Mouse (Mus musculus) urinary bladder, postnatal 25 days (tissue): Measurements from ENCODE around the gene Ap3d1.

Experiments
- DNase-seq: peaks from one replicate; pipeline ENCODE4 v3.0.0; 2022; ENCODE audit warnings: low spot score

Ap3d1 gene

GRCm38 (mm10) chr10:80703643-80704042 lies 38.4 kb downstream of the Ap3d1 start:
- DNase-seq = no peak

- peak; percentile 86 for DNase-seq
Measured at GRCm38 (mm10) chr10:80702536-80703390, 39.3 kb downstream of the Ap3d1 start.

- DNase-seq = peak; percentile 93
Measured at GRCm38 (mm10) chr10:80701721-80702535, 40.1 kb downstream of the Ap3d1 start, which contains the start of the genes Mob3a and Izumo4. Gene Mob3a, minus strand, starts transcription at chr10:80701977. Gene Izumo4, plus strand, starts transcription at chr10:80702184.

GRCm38 (mm10) chr10:80700732-80701131 lies 41.3 kb downstream of the Ap3d1 start:
- DNase-seq = no peak

- DNase-seq = no peak
Measured at GRCm38 (mm10) chr10:80700038-80700504, 42.0 kb downstream of the Ap3d1 start.

- no peak for DNase-seq
Measured at GRCm38 (mm10) chr10:80698605-80699004, 43.5 kb downstream of the Ap3d1 start.

GRCm38 (mm10) chr10:80697812-80698211 lies 44.3 kb downstream of the Ap3d1 start:
- DNase-seq = no peak

- DNase-seq = no peak
Measured at GRCm38 (mm10) chr10:80697393-80697787, 44.7 kb downstream of the Ap3d1 start.

GRCm38 (mm10) chr10:80696502-80697392 lies 45.3 kb downstream of the Ap3d1 start:
- DNase-seq = no peak

GRCm38 (mm10) chr10:80695801-80696501 lies 46.1 kb downstream of the Ap3d1 start:
- no peak for DNase-seq

GRCm38 (mm10) chr10:80695186-80695585 lies 46.9 kb downstream of the Ap3d1 start:
- DNase-seq = no peak

GRCm38 (mm10) chr10:80694159-80694938 lies 47.7 kb downstream of the Ap3d1 start:
- DNase-seq = no peak

- no peak for DNase-seq
Measured at GRCm38 (mm10) chr10:80693401-80694045, 48.5 kb downstream of the Ap3d1 start.

- DNase-seq = no peak
Measured at GRCm38 (mm10) chr10:80692249-80693165, 49.6 kb downstream of the Ap3d1 start.

- DNase-seq = peak; percentile 52
Measured at GRCm38 (mm10) chr10:80687850-80688249, 54.2 kb downstream of the Ap3d1 start.

GRCm38 (mm10) chr10:80686617-80687016 lies 55.4 kb downstream of the Ap3d1 start:
- no peak for DNase-seq

- no peak for DNase-seq
Measured at GRCm38 (mm10) chr10:80684984-80685383, 57.1 kb downstream of the Ap3d1 start.

- peak; percentile 52 for DNase-seq
Measured at GRCm38 (mm10) chr10:80684214-80684613, 57.9 kb downstream of the Ap3d1 start.

GRCm38 (mm10) chr10:80683647-80684046 lies 58.4 kb downstream of the Ap3d1 start:
- DNase-seq = no peak
